Mouse (Mus musculus): ENCODE results near the gene Ddc. TPM values are rescaled to one million over a fixed set of nuclear protein-coding genes. Genes with fewer than 3 reads are reported as not detected.

Gene Ddc
- polyA plus RNA-seq, 1 experiment from 2014 or later: 46.3 TPM

- no peak overlapping the region for H3K4me2 ChIP-seq (replicated peaks)
- ATAC-seq: peak; percentile 19; the same call in 1 of the 2 replicates
- H3K4me1 ChIP-seq (replicated peaks): peaks cover 13% of the 10 kb centered on the region
- H3K9me3 ChIP-seq: no peaks in the 10 kb centered on the region
- H3K27ac ChIP-seq: peak overlapping the region; percentile 52
- 66% methylated on average over 6 of the region's 6 CpGs for WGBS
- H3K4me3 ChIP-seq (replicated peaks): no peak overlapping the region
- no peaks in the 10 kb centered on the region for H3K27me3 ChIP-seq (replicated peaks)
- no peak overlapping the region for H3K9ac ChIP-seq
- H3K36me3 ChIP-seq: no peaks in the 10 kb centered on the region
Measured at GRCm38 (mm10) chr11:11850476-11851267, 47.3 kb downstream of the Ddc start.

GRCm38 (mm10) chr11:11849513-11850311, 48.2 kb downstream of the Ddc start:
- H3K4me3 ChIP-seq (replicated peaks): no peak overlapping the region
- no peaks in the 10 kb centered on the region for H3K27me3 ChIP-seq (replicated peaks)
- peak overlapping the region; percentile 52; the same call in 1 of the 2 replicates for H3K27ac ChIP-seq
- H3K9ac ChIP-seq: no peak overlapping the region
- peaks cover 7% of the 10 kb centered on the region for H3K4me1 ChIP-seq (replicated peaks)
- WGBS: 54% methylated on average over 13 of the region's 13 CpGs
- H3K9me3 ChIP-seq: no peaks in the 10 kb centered on the region
- no peaks in the 10 kb centered on the region for H3K36me3 ChIP-seq
- no peak overlapping the region for H3K4me2 ChIP-seq (replicated peaks)
- ATAC-seq: no peak

GRCm38 (mm10) chr11:11848467-11848866, 49.5 kb downstream of the Ddc start:
- H3K27me3 ChIP-seq (replicated peaks): no peaks in the 10 kb centered on the region

GRCm38 (mm10) chr11:11845044-11845443, 52.9 kb downstream of the Ddc start:
- Histone ChIP-seq H3K9me3 (no peaks in the 10 kb centered on the region), H3K27ac (peak overlapping the region; percentile 70), H3K27me3 (replicated peaks) (no peaks in the 10 kb centered on the region), H3K9ac (no peak overlapping the region), H3K4me2 (replicated peaks) (no peak overlapping the region), H3K4me1 (replicated peaks) (peaks cover 8% of the 10 kb centered on the region; the same call in 1 of the 2 replicates), H3K36me3 (no peaks in the 10 kb centered on the region), H3K4me3 (replicated peaks) (no peak overlapping the region)
- WGBS: 69% methylated on average over 8 of the region's 8 CpGs
- ATAC-seq: no peak

More at GRCm38 (mm10) chr11:11848467-11848866, 49.5 kb downstream of the Ddc start:
- Histone ChIP-seq H3K4me2 (replicated peaks) (no peak overlapping the region), H3K9ac (no peak overlapping the region), H3K9me3 (no peaks in the 10 kb centered on the region), H3K27ac (no peak overlapping the region), H3K36me3 (no peaks in the 10 kb centered on the region), H3K4me3 (replicated peaks) (no peak overlapping the region), H3K4me1 (replicated peaks) (peaks cover 15% of the 10 kb centered on the region)
- no peak for ATAC-seq
- WGBS: 91% methylated on average over 4 of the region's 4 CpGs

- no peak overlapping the region for H3K4me2 ChIP-seq (replicated peaks)
- WGBS: 49% methylated on average over 13 of the region's 13 CpGs
Measured at GRCm38 (mm10) chr11:11844367-11844971, 53.5 kb downstream of the Ddc start.

GRCm38 (mm10) chr11:11841590-11841989, 56.4 kb downstream of the Ddc start:
- no peak overlapping the region for H3K9ac ChIP-seq
- no peak overlapping the region for H3K27ac ChIP-seq
- no peaks in the 10 kb centered on the region for H3K36me3 ChIP-seq
- H3K4me2 ChIP-seq (replicated peaks): no peak overlapping the region
- peaks cover 24% of the 10 kb centered on the region for H3K4me1 ChIP-seq (replicated peaks)
- H3K4me3 ChIP-seq (replicated peaks): no peak overlapping the region
- H3K9me3 ChIP-seq: no peaks in the 10 kb centered on the region
- H3K27me3 ChIP-seq (replicated peaks): no peaks in the 10 kb centered on the region
- ATAC-seq: no peak
- 54% methylated on average over 4 of the region's 4 CpGs for WGBS

More at GRCm38 (mm10) chr11:11844367-11844971, 53.5 kb downstream of the Ddc start:
- peak overlapping the region; percentile 70 for H3K27ac ChIP-seq
- no peaks in the 10 kb centered on the region for H3K27me3 ChIP-seq (replicated peaks)
- ATAC-seq: peak; percentile 87
- no peak overlapping the region for H3K4me3 ChIP-seq (replicated peaks)
- H3K9me3 ChIP-seq: no peaks in the 10 kb centered on the region
- H3K4me1 ChIP-seq (replicated peaks): peaks cover 7% of the 10 kb centered on the region; the same call in 1 of the 2 replicates
- H3K9ac ChIP-seq: no peak overlapping the region
- no peaks in the 10 kb centered on the region for H3K36me3 ChIP-seq

- no peak overlapping the region for H3K4me3 ChIP-seq (replicated peaks)
- 69% methylated on average over 2 of the region's 2 CpGs for WGBS
- no peak for ATAC-seq
Measured at GRCm38 (mm10) chr11:11840746-11841145, 57.2 kb downstream of the Ddc start.

GRCm38 (mm10) chr11:11839874-11840273, 58.1 kb downstream of the Ddc start:
- ATAC-seq: no peak
- 85% methylated on average over 7 of the region's 7 CpGs for WGBS
- no peaks in the 10 kb centered on the region for H3K9me3 ChIP-seq
- H3K27me3 ChIP-seq (replicated peaks): no peaks in the 10 kb centered on the region
- no peak overlapping the region for H3K9ac ChIP-seq
- no peak overlapping the region for H3K4me2 ChIP-seq (replicated peaks)
- peaks cover 30% of the 10 kb centered on the region for H3K4me1 ChIP-seq (replicated peaks)
- H3K4me3 ChIP-seq (replicated peaks): no peak overlapping the region
- H3K36me3 ChIP-seq: no peaks in the 10 kb centered on the region
- no peak overlapping the region for H3K27ac ChIP-seq

More at GRCm38 (mm10) chr11:11840746-11841145, 57.2 kb downstream of the Ddc start:
- H3K9me3 ChIP-seq: no peaks in the 10 kb centered on the region
- no peak overlapping the region for H3K27ac ChIP-seq
- H3K4me2 ChIP-seq (replicated peaks): no peak overlapping the region
- peaks cover 30% of the 10 kb centered on the region for H3K4me1 ChIP-seq (replicated peaks)
- H3K27me3 ChIP-seq (replicated peaks): no peaks in the 10 kb centered on the region
- H3K36me3 ChIP-seq: no peaks in the 10 kb centered on the region
- no peak overlapping the region for H3K9ac ChIP-seq

GRCm38 (mm10) chr11:11837384-11837783, 60.6 kb downstream of the Ddc start:
- Histone ChIP-seq H3K9me3 (no peaks in the 10 kb centered on the region), H3K4me2 (replicated peaks) (peak overlapping the region; percentile 42; the same call in 1 of the 2 replicates), H3K27ac (peak overlapping the region; percentile 60), H3K27me3 (replicated peaks) (no peaks in the 10 kb centered on the region), H3K4me1 (replicated peaks) (peaks cover 33% of the 10 kb centered on the region), H3K9ac (no peak overlapping the region), H3K4me3 (replicated peaks) (no peak overlapping the region), H3K36me3 (no peaks in the 10 kb centered on the region)
- WGBS: 56% methylated on average over 5 of the region's 5 CpGs
- ATAC-seq: no peak

- Histone ChIP-seq H3K27me3 (replicated peaks) (no peaks in the 10 kb centered on the region), H3K4me3 (replicated peaks) (no peak overlapping the region), H3K4me1 (replicated peaks) (peaks cover 38% of the 10 kb centered on the region), H3K9me3 (no peaks in the 10 kb centered on the region), H3K36me3 (no peaks in the 10 kb centered on the region), H3K27ac (peak overlapping the region; percentile 60), H3K4me2 (replicated peaks) (peak overlapping the region; percentile 42), H3K9ac (0 out of 2 replicates have a peak overlapping the region, but pooled peaks have one; percentile 18)
- ATAC-seq: peak; percentile 72
- WGBS: 25% methylated on average over 18 of the region's 18 CpGs
Measured at GRCm38 (mm10) chr11:11836713-11837370, 61.1 kb downstream of the Ddc start.

- 53% methylated on average over 8 of the region's 8 CpGs for WGBS
- Histone ChIP-seq H3K4me3 (replicated peaks) (no peak overlapping the region), H3K27me3 (replicated peaks) (no peaks in the 10 kb centered on the region), H3K4me1 (replicated peaks) (peaks cover 42% of the 10 kb centered on the region), H3K36me3 (no peaks in the 10 kb centered on the region), H3K4me2 (replicated peaks) (peak overlapping the region; percentile 42), H3K9ac (0 out of 2 replicates have a peak overlapping the region, but pooled peaks have one; percentile 18), H3K27ac (peak overlapping the region; percentile 60), H3K9me3 (no peaks in the 10 kb centered on the region)
- no peak for ATAC-seq
Measured at GRCm38 (mm10) chr11:11836262-11836661, 61.7 kb downstream of the Ddc start.

Data from intestine, embryonic 15.5 days (tissue).